Mouse (Mus musculus) gastrocnemius, postnatal 25 days (tissue): ENCODE data around the gene Fam50b. TPM values are rescaled to one million over a fixed set of nuclear protein-coding genes. Genes with fewer than 3 reads are reported as not detected.

Experiments
- DNase-seq: peaks from one replicate; pipeline ENCODE4 v3.0.0; 2022
- long read RNA-seq, 2 experiments: library from polyadenylated mRNA; stranded (forward); transcript quantifications; one replicate each; pipeline ENCODE4 v2.0.0; 2021
- total RNA-seq, 2 experiments: library from RNA; stranded (reverse); gene quantifications; 1 replicate in 1 of 2; 2 replicates in 1 of 2; pipeline ENCODE4 v1.2.3; 2021

Fam50b gene
- total RNA-seq: not detected
- long read RNA-seq, experiment 1: 0 reads
- long read RNA-seq, experiment 2: 0 reads

GRCm38 (mm10) chr13:34734686-34735085 lies at the start of gene Fam50b:
TSS of gene Fam50b (plus strand) at chr13:34734850.
- DNase-seq: no peak

DNA sequence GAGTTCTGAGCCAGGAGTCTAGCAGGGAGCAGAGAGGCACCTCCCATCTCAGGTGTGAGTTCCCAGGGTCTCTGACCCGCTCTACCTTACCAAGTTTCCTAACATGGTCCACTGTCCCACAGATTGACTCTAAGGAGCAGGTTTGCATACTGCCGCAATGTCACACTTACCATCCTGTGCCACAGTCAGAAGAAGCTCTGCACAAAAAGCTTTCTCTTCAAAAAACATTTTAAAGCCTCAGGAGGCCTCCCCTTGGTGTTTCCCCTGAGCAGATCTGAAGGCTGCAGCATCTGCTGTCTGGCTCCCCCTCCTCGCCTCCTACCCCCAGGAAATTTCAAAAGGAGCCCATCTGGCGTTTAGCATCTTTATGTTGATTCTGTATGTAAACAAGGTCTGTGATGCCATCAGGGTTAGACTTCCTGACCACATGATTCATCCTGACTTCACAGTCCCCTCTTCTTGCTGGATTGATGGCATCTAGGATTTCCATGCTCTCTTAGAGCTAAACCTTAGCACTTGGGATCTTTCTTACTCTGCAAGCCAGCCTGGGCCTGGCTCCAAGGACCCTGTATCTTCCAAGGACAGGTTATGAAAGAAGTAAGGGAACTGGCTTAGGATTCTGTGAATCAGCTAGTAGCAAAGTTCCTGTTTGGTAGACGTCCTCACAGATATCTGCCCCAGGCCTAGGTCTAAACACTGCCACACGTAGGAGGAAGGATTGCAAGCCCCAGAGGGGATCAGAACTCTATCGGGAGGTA lies 49.5 kb upstream of the Fam50b start:
- DNase-seq: no peak

GRCm38 (mm10) chr13:34691049-34691448 lies 43.6 kb upstream of the Fam50b start:
- DNase-seq: no peak

GRCm38 (mm10) chr13:34693111-34693510 lies 41.5 kb upstream of the Fam50b start:
- DNase-seq: no peak

DNA sequence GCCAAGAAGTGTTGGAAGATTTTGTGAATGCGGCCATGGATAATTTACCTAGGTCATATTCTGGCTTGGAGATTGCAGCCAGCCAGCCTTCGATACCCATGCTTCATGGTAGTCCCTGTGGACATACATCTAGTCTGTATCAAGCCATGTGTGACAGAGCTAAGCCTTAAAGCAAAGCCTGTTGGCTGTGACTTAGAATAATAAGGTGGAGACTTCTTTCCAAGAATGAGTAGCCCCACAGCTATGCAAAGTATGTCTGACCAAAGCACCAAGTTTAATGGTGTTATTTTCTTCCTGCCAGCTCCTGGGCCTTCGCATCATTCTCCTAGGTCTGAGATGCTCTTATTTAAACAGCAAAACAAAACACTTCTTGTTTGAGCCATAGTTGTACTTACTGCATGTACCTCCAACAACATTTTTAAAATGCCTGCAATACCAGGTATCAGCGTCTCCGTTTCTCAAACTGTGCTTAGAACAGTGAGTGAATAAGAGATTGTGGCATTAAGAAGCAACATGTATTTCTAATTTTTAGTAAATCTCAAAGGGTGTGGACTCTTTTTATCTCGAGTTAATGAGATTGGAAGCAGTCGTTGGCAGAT lies 37.8 kb upstream of the Fam50b start:
- no peak for DNase-seq

DNA sequence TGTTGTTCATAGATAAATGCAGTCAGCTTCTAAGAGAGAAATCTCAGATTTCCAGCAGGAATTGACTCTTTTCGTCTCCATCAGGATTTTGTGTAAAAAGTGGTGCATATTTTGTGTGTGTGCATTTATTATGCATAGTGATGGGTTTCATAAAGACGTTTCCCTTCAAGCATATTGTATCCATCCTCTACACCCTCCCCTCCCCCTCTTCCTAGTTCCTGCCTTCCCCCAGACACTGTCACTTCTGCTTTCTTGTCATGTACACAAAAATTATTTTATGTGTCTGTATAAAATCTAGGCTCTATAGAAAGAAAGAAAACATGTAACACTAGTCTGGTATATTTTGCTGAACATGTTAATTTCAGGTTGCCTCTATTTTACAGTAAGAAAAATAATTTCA lies 34.6 kb upstream of the Fam50b start:
- no peak for DNase-seq

DNA sequence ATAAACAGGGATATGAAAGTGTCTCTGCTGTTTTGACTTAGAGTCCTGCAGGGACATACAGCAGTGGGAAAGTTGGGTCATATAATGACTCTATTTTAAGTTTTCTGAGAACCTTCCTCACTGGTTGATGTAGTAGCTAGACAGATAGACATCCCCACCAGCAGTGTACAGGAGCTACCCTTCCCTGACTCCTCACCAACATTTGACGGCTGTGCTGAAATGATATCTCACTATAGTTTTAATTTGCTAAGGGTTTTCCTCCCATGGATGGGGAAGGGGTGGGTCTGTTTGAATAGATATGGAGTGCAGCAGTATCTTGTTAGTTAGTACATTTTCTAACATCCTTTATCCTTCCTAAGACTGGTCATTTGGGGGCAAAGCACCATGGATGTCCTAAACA lies 34.0 kb upstream of the Fam50b start:
- DNase-seq: no peak

GRCm38 (mm10) chr13:34703301-34703700 lies 31.3 kb upstream of the Fam50b start:
- DNase-seq: no peak

DNA sequence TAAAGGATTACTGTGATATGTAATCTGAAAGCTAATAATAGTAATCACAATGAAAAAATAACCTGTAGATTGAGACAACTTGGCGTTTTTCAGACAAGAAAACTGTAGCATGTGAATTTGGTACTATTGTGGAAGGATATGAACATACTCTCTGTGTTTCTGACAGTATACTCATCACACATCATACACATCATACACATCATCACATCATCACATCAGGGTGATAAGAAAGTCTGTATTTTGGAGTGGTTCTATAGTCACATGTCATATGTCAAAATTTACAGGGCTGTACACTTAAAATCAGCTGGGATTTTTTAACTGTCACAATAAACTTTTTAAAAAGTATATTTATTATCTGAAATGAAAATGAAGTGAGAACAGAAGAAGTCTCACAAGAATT lies 30.9 kb upstream of the Fam50b start:
- no peak for DNase-seq

DNA sequence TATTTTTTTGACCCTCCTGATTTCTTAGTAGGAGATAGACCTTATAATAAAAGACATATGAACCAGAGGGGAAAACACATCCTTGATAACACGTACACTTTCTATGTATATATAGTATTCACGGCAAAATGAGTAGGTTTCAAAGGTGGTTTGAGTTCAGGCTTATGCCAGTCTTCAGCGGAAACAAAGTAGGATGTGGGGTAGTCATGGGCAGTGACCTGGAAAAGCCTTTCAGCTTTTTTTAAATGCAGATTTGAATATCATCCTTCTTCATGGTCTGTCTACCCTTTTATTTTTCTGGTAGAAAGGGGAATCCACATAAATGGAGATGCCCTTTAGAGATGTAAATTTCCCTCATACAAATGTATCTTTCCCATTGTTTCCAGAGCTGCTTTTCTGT lies 29.8 kb upstream of the Fam50b start:
- no peak for DNase-seq

- peak; percentile 82 for DNase-seq
These were observed 25.7 kb upstream of the Fam50b start for GRCm38 (mm10) chr13:34708955-34709354.

DNA sequence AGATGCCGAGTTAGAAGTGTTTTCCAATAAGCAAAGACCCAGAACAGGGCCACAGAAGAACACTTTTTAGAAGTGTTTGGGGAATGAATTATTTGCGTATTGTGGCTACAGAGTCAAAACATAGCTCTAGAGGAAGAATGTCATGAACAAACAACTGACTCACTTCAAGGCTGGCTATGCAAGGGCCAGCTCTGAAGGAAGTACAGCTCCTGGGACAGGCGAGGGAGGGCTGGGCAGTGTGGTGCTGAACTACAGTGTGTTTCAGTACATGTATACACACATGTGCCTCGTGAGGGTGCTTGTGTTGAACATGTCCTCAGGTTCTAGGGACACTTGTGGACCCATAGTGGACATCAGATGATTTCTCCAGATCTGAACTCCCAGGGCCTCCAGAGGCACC lies 25.1 kb upstream of the Fam50b start:
- DNase-seq: no peak

- no peak for DNase-seq
These were observed 23.2 kb upstream of the Fam50b start for GRCm38 (mm10) chr13:34711410-34711809.

DNA sequence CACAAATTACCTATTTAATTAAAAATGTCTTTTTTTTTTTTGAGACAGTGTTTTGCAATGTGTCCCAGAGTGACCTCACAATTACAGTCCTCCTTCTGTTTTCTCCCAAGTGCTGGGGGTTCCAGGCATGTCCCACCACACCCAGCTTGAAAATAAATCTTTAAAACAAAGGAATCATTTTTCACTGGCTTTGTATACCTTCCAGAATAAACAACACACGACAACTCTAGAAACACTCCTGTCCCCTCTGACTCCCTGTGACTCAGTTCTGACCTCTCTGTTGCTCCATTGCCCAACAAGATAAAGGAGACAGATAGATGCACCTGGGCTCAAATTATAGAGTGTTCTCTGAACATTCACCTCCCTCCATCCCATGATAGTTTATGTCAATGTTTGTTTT lies 21.8 kb upstream of the Fam50b start:
- DNase-seq: no peak

DNA sequence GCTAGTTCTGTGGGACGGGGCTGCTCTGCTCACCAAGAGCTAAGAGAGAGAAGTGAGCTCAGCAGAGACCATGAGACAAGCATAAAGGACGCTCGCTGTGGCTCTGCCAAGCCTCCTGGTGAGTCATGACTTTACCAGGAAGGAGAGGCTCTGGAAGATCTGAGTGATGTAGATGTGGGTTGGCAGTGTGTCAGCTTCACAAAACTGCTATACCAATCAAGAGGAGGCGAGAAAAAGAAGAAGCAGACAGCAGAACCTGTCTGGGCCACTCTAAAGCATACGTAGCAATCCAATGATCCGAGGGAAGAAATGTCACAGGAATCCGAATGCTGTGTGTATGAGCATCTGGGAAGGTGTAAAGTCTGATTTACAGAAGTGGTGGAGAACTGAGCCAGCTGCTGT lies 19.2 kb upstream of the Fam50b start:
- DNase-seq: peak; percentile 31

DNA sequence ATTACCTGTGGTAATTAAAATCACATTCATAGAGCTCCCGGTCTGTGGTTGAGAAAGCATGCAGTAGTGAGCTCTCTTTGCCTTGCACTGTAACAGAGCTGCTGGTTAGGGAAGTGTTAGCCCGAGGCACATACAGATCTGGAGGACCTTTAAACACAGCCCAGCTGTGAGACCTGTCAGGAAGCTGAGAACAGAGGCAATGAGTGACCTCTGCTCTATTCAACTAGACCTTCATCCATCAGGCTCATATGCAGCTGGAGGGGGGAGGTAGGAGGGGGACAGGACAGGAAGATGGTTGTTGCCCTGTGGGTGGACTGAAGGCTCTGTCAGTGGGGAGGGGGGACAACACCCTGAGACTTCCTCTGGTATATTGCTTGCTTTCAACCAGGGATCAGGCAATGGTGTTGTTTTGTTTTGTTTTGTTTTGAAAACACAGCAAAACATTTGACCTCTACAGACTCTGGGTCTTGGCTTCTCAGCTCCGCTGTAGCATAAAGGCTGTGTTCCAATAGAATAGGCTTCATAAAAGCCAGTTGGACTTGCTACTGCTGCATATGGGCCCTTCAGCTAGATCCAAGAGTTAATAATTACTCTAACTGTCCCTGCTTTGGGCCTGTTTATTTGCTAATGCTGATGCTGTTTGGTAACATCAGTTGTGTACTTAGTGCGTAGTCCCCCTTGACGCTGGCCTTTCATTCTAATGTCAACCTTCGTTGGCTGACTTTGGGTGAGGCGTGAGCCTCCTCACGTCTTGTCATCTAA lies 9.6 kb upstream of the Fam50b start:
- no peak for DNase-seq

- DNase-seq: peak; percentile 83
These were observed 8.7 kb upstream of the Fam50b start for GRCm38 (mm10) chr13:34725800-34726476.

DNA sequence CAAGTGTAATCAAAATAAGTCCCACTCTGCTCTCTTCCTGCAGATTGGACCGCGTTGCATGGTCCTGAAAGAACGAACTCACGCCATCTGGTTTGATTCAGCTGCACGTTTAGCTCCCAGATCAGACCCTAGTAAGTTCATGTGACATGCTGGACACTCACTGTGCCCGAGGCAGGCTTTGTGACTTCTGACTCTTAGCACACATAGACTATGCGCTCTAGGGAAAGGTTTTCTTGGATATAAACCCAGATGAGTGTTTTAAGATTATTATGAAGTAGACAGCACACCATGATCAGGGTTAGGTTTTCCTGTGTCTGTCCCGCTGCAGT lies 8.2 kb upstream of the Fam50b start:
- DNase-seq: no peak

DNA sequence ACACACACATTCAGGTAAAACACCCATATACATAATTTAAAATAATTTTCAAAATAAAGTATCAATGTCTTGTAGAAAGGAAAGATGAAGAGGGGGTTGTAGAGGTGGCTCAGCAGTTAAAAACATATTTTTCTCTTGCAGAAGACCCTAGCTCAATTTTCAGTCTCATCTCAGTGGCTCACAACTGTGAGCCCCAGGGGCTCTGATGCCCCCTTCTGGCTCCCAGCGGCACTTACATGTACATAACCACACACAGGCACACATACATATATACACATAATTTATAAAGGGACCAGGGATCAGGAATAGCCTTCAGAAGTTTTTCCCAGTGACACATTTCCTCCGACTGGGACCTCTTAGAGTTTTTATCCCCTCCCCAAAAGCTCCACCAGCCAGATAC lies 7.6 kb upstream of the Fam50b start:
- DNase-seq: no peak

DNA sequence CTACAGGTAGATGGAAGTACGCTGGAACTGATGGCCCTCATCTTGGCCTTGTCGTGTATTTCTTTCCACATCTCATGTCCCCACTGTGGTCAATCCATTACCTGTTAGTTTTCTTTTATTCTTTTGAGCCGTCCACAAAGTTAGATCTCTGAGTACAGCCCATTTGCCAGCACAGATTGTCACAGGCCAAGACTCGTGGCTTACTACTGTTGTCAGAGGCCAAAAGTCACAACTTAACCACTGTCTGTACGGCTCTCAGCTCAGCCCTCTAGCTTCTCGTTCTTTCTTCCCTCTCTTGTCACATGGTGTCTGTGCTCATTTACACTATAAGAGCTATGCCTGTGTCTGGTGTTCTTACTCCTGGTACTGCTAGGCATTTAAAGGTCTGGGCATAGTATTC lies 3.1 kb upstream of the Fam50b start:
- no peak for DNase-seq

GRCm38 (mm10) chr13:34733780-34734179 lies 870 bp upstream of the Fam50b start:
- DNase-seq: no peak

- no peak for DNase-seq
These were observed 3.5 kb downstream of the Fam50b start for GRCm38 (mm10) chr13:34737968-34738698.
